Mouse (Mus musculus) intestine, embryonic 15.5 days (tissue): ENCODE measurements around the gene Nedd9. TPM values are rescaled to one million over a fixed set of nuclear protein-coding genes. Genes with fewer than 3 reads are reported as not detected.

ENCODE experiments used
- ATAC-seq: fragments of 200-750 bp; cut with Nextera tagmentation; 2 replicates; pipeline ENCODE4 v1.8.0; 2017; ENCODE audit warnings: moderate TSS enrichment, moderate library complexity
- H3K27ac ChIP-seq: fragments of 300-500 bp; sonication (generic); 2 replicates; pipeline ENCODE4 v1.5.1; 2015; ENCODE audit warnings: mild to moderate bottlenecking, inconsistent platforms
- H3K27me3 ChIP-seq: fragments of 300-500 bp; sonication (generic); replicated peaks from 2 replicates; pipeline ENCODE4 v1.6.1; 2015; ENCODE audit warnings: inconsistent platforms
- H3K36me3 ChIP-seq: fragments of 300-500 bp; sonication (generic); 2 replicates; pipeline ENCODE4 v1.6.1; 2015; ENCODE audit warnings: inconsistent platforms
- H3K4me1 ChIP-seq: fragments of 300-500 bp; sonication (generic); replicated peaks from 2 replicates; pipeline ENCODE4 v1.6.1; 2015; ENCODE audit warnings: inconsistent platforms
- H3K4me2 ChIP-seq: fragments of 300-500 bp; sonication (generic); replicated peaks from 2 replicates; pipeline ENCODE4 v1.6.1; 2015; ENCODE audit warnings: mild to moderate bottlenecking, inconsistent platforms
- H3K4me3 ChIP-seq: fragments of 300-500 bp; sonication (generic); replicated peaks from 2 replicates; pipeline ENCODE4 v1.5.1; 2015; ENCODE audit warnings: inconsistent platforms
- H3K9ac ChIP-seq: fragments of 300-500 bp; sonication (generic); 2 replicates; pipeline ENCODE4 v1.6.1; 2015; ENCODE audit warnings: inconsistent platforms
- H3K9me3 ChIP-seq: fragments of 300-500 bp; sonication (generic); 2 replicates; pipeline ENCODE4 v1.6.1; 2016; ENCODE audit warnings: inconsistent platforms
- WGBS: fragments of 180-500 bp; shearing (Covaris S2); methylation state at CpG from one replicate; pipeline ENCODE4 v1.1.7; 2015; 5-methylcytosine and 5-hydroxymethylcytosine counted together
- polyA plus RNA-seq: library from polyadenylated mRNA; unstranded; fragments of >200 nt; fragmentation: Nextera tagmentation; extraction: Ambion mirVana; gene quantifications from 2 replicates; pipeline ENCODE4 v1.2.1, GENCODE M21; 2015

Gene Nedd9
- polyA plus RNA-seq, 1 experiment from 2014 or later, result 38.4 TPM

- H3K4me2 ChIP-seq, result peak overlapping the region; percentile 74
- WGBS, result 11% methylated on average over 10 of the region's 10 CpGs
- H3K27me3 ChIP-seq, result no peaks in the 10 kb centered on the region
- no peak for ATAC-seq
- peak overlapping the region; percentile 81 for H3K9ac ChIP-seq
- H3K27ac ChIP-seq, result peak overlapping the region; percentile 97
- H3K36me3 ChIP-seq, result no peaks in the 10 kb centered on the region
- H3K4me1 ChIP-seq, result peaks cover 11% of the 10 kb centered on the region
- peak overlapping the region; percentile 69 for H3K4me3 ChIP-seq
- H3K9me3 ChIP-seq, result no peaks in the 10 kb centered on the region
These were observed 129.2 kb downstream of the Nedd9 start for GRCm38 (mm10) chr13:41358009-41358408.

- peak overlapping the region; percentile 74 for H3K4me2 ChIP-seq
- H3K27ac ChIP-seq, result no peak overlapping the region
- H3K9me3 ChIP-seq, result no peaks in the 10 kb centered on the region
- H3K9ac ChIP-seq, result peak overlapping the region; percentile 81
- ATAC-seq, result no peak
- H3K27me3 ChIP-seq, result no peaks in the 10 kb centered on the region
- peak overlapping the region; percentile 69 for H3K4me3 ChIP-seq
- no peaks in the 10 kb centered on the region for H3K36me3 ChIP-seq
- 25% methylated on average over 3 of the region's 3 CpGs for WGBS
- H3K4me1 ChIP-seq, result peaks cover 15% of the 10 kb centered on the region
These were observed 129.6 kb downstream of the Nedd9 start for GRCm38 (mm10) chr13:41357586-41357985.

- WGBS, result 61% methylated on average over 4 of the region's 4 CpGs
- Histone ChIP-seq H3K9me3 (no peaks in the 10 kb centered on the region), H3K4me3 (peak overlapping the region; percentile 69), H3K27ac (no peak overlapping the region), H3K4me2 (peak overlapping the region; percentile 74), H3K36me3 (no peaks in the 10 kb centered on the region), H3K4me1 (peaks cover 19% of the 10 kb centered on the region), H3K27me3 (no peaks in the 10 kb centered on the region), H3K9ac (no peak overlapping the region)
- ATAC-seq, result no peak
These were observed 130.0 kb downstream of the Nedd9 start for GRCm38 (mm10) chr13:41357161-41357560.

GRCm38 (mm10) chr13:41355552-41355951 lies 131.6 kb downstream of the Nedd9 start:
- Histone ChIP-seq H3K4me3 (peak overlapping the region; percentile 4), H3K9me3 (no peaks in the 10 kb centered on the region), H3K36me3 (no peaks in the 10 kb centered on the region), H3K9ac (no peak overlapping the region), H3K27ac (no peak overlapping the region), H3K4me1 (peaks cover 24% of the 10 kb centered on the region), H3K27me3 (no peaks in the 10 kb centered on the region), H3K4me2 (peak overlapping the region; percentile 40)
- 22% methylated on average over 2 of the region's 2 CpGs for WGBS
- peak; percentile 57 for ATAC-seq

GRCm38 (mm10) chr13:41354591-41354990 lies 132.6 kb downstream of the Nedd9 start:
- WGBS, result 54% methylated on average over 6 of the region's 6 CpGs
- no peaks in the 10 kb centered on the region for H3K27me3 ChIP-seq
- no peaks in the 10 kb centered on the region for H3K9me3 ChIP-seq
- no peak overlapping the region for H3K9ac ChIP-seq
- H3K4me1 ChIP-seq, result peaks cover 22% of the 10 kb centered on the region
- ATAC-seq, result peak; percentile 6; the same call in 1 of the 2 replicates
- peak overlapping the region; percentile 19 for H3K4me3 ChIP-seq
- no peaks in the 10 kb centered on the region for H3K36me3 ChIP-seq
- peak overlapping the region; percentile 52 for H3K4me2 ChIP-seq
- peak overlapping the region; percentile 74 for H3K27ac ChIP-seq

- WGBS, result 58% methylated on average over 3 of the region's 3 CpGs
- no peak overlapping the region for H3K4me3 ChIP-seq
- no peaks in the 10 kb centered on the region for H3K9me3 ChIP-seq
- no peak for ATAC-seq
- H3K4me2 ChIP-seq, result peak overlapping the region; percentile 52; the same call in 1 of the 2 replicates
- H3K36me3 ChIP-seq, result no peaks in the 10 kb centered on the region
- no peaks in the 10 kb centered on the region for H3K27me3 ChIP-seq
- H3K4me1 ChIP-seq, result peaks cover 22% of the 10 kb centered on the region
- no peak overlapping the region for H3K9ac ChIP-seq
- H3K27ac ChIP-seq, result peak overlapping the region; percentile 74; the same call in 1 of the 2 replicates
These were observed 133.5 kb downstream of the Nedd9 start for GRCm38 (mm10) chr13:41353676-41354075.

- H3K4me2 ChIP-seq, result no peak overlapping the region
- no peaks in the 10 kb centered on the region for H3K9me3 ChIP-seq
- ATAC-seq, result no peak
- H3K9ac ChIP-seq, result no peak overlapping the region
- no peaks in the 10 kb centered on the region for H3K36me3 ChIP-seq
- no peak overlapping the region for H3K27ac ChIP-seq
- WGBS, result 25% methylated on average over 5 of the region's 5 CpGs
- H3K4me3 ChIP-seq, result no peak overlapping the region
- H3K4me1 ChIP-seq, result peaks cover 22% of the 10 kb centered on the region
- no peaks in the 10 kb centered on the region for H3K27me3 ChIP-seq
These were observed 134.8 kb downstream of the Nedd9 start for GRCm38 (mm10) chr13:41352352-41352751.

- peaks cover 28% of the 10 kb centered on the region for H3K4me1 ChIP-seq
- H3K9ac ChIP-seq, result no peak overlapping the region
- 84% methylated on average over 3 of the region's 3 CpGs for WGBS
- no peak overlapping the region for H3K27ac ChIP-seq
- no peaks in the 10 kb centered on the region for H3K27me3 ChIP-seq
- H3K9me3 ChIP-seq, result no peaks in the 10 kb centered on the region
- H3K4me3 ChIP-seq, result no peak overlapping the region
- H3K36me3 ChIP-seq, result no peaks in the 10 kb centered on the region
- ATAC-seq, result no peak
- H3K4me2 ChIP-seq, result no peak overlapping the region
These were observed 136.6 kb downstream of the Nedd9 start for GRCm38 (mm10) chr13:41350589-41350988.

GRCm38 (mm10) chr13:41349770-41350169 lies 137.4 kb downstream of the Nedd9 start:
- Histone ChIP-seq H3K4me3 (no peak overlapping the region), H3K27me3 (no peaks in the 10 kb centered on the region), H3K27ac (no peak overlapping the region), H3K9ac (no peak overlapping the region), H3K4me1 (peaks cover 32% of the 10 kb centered on the region), H3K9me3 (no peaks in the 10 kb centered on the region), H3K36me3 (no peaks in the 10 kb centered on the region), H3K4me2 (no peak overlapping the region)
- 50% methylated on average over 4 of the region's 4 CpGs for WGBS
- ATAC-seq, result no peak

- WGBS, result 69% methylated on average over 7 of the region's 7 CpGs
- ATAC-seq, result no peak
- peak overlapping the region; percentile 90; the same call in 1 of the 2 replicates for H3K27ac ChIP-seq
- no peaks in the 10 kb centered on the region for H3K27me3 ChIP-seq
- no peaks in the 10 kb centered on the region for H3K36me3 ChIP-seq
- H3K4me1 ChIP-seq, result peaks cover 24% of the 10 kb centered on the region
- H3K4me3 ChIP-seq, result no peak overlapping the region
- no peak overlapping the region for H3K4me2 ChIP-seq
- no peak overlapping the region for H3K9ac ChIP-seq
- H3K9me3 ChIP-seq, result no peaks in the 10 kb centered on the region
These were observed 141.4 kb downstream of the Nedd9 start for GRCm38 (mm10) chr13:41345756-41346155.

- Histone ChIP-seq H3K4me3 (no peak overlapping the region), H3K27ac (peak overlapping the region; percentile 90; the same call in 1 of the 2 replicates), H3K36me3 (no peaks in the 10 kb centered on the region), H3K4me1 (peaks cover 24% of the 10 kb centered on the region), H3K27me3 (no peaks in the 10 kb centered on the region), H3K9me3 (no peaks in the 10 kb centered on the region), H3K4me2 (no peak overlapping the region), H3K9ac (no peak overlapping the region)
- ATAC-seq, result no peak
- WGBS, result 54% methylated on average over 6 of the region's 6 CpGs
These were observed 141.9 kb downstream of the Nedd9 start for GRCm38 (mm10) chr13:41345306-41345705.

GRCm38 (mm10) chr13:41343887-41344266 lies 143.3 kb downstream of the Nedd9 start:
- WGBS, result 52% methylated on average over 3 of the region's 3 CpGs
- ATAC-seq, result peak; percentile 67
- Histone ChIP-seq H3K4me2 (peak overlapping the region; percentile 52), H3K27me3 (no peaks in the 10 kb centered on the region), H3K4me3 (no peak overlapping the region), H3K4me1 (peaks cover 33% of the 10 kb centered on the region), H3K9ac (no peak overlapping the region), H3K9me3 (no peaks in the 10 kb centered on the region), H3K36me3 (peaks cover 3% of the 10 kb centered on the region; the same call in 1 of the 2 replicates), H3K27ac (peak overlapping the region; percentile 90)

- Histone ChIP-seq H3K27ac (peak overlapping the region; percentile 90), H3K27me3 (no peaks in the 10 kb centered on the region), H3K4me2 (peak overlapping the region; percentile 52), H3K9me3 (no peaks in the 10 kb centered on the region), H3K9ac (no peak overlapping the region), H3K36me3 (peaks cover 3% of the 10 kb centered on the region; the same call in 1 of the 2 replicates), H3K4me1 (peaks cover 36% of the 10 kb centered on the region), H3K4me3 (no peak overlapping the region)
- ATAC-seq, result peak; percentile 76
- WGBS, result 38% methylated on average over 3 of the region's 3 CpGs
These were observed 143.8 kb downstream of the Nedd9 start for GRCm38 (mm10) chr13:41343163-41343886.
